Mouse (Mus musculus) telencephalon, adult 2 months (tissue): Measurements from ENCODE around the gene Ptges2.

Experiments
- DNase-seq: peaks from one replicate; pipeline ENCODE4 v3.0.0-alpha.2; 2011; ENCODE audit warnings: low read depth, low spot score

Ptges2 gene

DNA sequence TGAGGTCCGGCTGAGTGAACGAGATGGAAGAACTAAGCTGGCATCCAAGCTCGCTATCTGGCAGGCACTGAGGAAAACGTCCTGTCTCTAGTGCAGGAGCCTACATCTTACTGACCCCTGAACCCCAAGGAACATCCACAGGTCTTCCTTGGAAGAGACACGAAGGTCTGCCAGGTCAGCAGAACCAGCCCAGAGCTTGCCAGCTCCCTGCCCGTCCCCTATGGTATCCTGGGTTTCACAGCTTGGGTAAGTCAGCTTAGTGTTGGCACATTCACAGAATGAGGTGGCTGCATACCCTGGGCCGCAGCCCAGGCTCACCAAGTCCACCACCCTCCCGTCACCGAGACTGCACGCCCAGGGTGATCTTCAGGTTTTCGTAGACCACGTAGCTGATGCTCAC is 20.1 kb downstream of the Ptges2 start:
- no peak for DNase-seq

DNA sequence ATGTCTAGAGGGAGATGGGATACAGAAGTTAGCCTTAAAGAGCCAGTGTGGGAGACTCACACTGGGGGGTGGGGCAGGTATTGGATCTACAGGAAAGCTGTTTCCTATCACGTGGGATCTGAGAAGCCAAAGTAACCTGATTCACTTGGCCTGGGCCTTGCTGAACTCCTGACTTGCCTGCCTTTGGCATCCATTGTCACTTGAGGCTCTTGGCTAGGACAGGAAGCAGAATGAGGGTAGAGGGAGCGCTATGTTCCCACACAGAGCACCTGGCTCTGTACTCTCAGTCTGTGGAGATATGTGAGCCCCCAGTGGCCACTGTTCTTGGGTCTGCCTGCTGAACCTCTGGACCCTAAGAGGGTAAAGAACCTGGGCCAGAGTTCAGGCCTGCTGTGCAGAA is 20.9 kb downstream of the Ptges2 start:
- no peak for DNase-seq

- DNase-seq = no peak
Observed at GRCm38 (mm10) chr2:32417486-32417885, 21.8 kb downstream of the Ptges2 start.

- DNase-seq = no peak
Observed at GRCm38 (mm10) chr2:32418430-32419151, 22.9 kb downstream of the Ptges2 start.

GRCm38 (mm10) chr2:32419359-32419758 is 23.7 kb downstream of the Ptges2 start:
- no peak for DNase-seq

DNA sequence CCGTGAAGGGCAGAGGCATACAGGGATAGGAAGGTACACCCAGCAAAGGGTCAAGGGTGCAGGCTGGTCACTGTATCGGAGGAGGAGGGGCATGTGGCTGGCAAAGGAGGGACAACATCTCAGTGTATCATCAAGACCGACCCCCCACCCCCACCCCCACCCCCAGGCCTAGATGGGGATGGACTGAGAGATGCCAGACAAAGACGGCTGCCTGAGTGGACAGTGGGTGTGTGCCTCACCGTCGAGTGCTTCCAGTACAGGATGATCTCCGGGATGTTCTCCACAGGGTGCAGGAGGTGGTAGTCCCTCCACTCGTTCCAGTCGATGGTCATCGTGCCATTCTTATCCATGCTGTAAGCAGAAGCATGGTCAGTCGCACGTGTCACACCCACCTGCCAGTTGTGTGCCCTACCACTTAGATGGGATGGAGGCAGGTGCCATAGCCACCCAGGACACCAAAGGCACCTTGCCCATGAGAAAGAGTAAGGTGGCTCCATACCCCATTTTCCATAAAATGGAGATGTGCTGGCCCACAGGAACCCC is 24.4 kb downstream of the Ptges2 start:
- DNase-seq = no peak

DNA sequence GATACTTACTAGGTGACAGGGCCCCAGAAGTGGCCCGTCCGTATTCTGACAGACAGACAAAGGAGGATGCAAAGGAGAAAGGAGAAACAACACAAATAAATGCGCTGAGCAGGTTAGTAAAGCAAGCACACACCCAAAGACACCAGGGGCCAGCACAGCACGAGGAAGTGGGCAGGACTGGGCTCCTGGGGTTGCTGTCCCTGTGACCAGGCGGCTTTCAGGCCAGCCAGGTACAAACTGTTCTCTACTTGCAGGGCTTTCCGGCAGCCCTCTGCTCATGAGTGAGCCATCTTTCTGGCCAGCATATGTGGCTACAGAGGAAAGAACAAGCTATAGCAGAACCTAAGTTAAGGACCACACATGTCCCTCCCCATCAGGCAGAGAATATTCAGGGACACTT is 25.0 kb downstream of the Ptges2 start:
- no peak for DNase-seq

- no peak for DNase-seq
Observed at GRCm38 (mm10) chr2:32421851-32422251, 26.2 kb downstream of the Ptges2 start.

DNA sequence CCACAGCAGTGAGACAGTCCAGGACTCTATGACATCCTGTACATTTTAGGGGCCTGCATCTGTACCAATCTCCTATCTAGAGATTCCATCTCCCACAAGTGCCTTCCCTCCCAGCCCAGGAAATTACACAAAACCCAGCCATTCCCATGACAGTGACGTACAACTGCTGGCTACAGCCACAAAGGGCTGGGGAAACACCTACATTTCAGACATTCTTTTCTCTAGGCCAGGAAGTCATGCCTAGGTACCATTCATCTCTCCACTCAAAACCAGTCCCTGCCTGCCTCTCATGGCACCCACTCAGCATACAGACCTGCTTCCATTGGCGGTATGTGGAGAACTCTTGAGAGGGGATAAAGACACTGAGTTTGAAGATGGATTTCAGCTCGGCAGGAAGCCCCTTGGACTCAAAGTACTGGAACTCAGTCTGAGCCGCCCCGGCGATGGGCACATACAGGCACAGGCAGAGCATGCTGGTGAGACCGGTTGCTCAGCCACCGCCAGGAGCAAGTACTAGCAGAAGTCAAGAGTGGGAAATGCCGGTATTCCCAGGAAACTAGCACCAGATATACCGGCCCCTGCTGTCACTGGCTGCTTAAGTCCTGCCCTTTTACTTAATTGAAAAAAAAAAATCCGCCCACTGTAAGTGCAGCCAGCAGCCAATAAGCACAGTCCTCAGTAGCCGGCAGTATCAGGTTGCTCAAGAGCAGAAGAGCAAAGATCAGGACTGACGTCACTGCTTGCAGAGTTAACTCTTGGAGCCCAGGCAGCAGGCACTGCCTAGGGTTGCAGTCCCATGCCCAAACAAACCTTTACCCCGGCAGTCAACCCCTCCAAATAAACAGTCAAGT is 28.0 kb downstream of the Ptges2 start:
- DNase-seq = no peak

DNA sequence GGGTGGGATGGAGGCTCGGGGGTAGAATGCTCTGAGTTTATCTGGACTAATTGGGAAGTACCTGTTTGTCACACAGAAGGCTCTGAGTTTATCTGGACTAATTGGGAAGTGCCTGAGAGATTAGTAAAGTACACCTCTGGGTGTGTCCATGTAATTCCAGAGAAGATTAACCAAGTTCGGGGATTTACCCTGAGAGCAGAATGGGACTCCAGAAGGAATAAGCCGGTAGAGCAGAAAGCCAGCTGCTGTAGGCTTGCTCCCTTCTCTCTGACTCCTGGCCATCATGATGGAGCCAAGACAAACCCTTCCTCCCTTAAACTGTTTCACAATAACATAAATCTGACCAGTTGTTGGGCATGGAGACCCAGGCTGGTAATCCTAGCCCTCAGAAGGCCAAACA is 29.1 kb downstream of the Ptges2 start:
- no peak for DNase-seq

DNA sequence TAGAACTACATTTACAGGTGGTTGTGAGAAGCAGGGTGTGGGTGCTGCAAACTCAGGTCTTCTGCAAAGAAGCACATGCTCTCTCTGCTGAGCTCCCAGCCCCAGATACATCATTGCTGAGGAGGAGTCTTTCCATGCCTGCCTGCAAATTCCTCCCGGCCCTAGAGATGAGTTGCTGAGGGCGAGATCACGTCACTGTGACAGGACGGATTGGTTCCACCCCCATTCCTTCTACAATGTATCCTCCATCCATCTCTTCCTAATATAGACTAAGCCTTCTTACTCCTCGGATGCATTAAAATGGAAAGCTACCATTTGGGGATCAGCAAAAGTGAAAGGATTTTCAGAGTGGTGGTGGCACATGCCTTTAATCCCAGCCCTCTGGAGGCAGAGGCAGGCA is 29.9 kb downstream of the Ptges2 start:
- peak; percentile 62 for DNase-seq

DNA sequence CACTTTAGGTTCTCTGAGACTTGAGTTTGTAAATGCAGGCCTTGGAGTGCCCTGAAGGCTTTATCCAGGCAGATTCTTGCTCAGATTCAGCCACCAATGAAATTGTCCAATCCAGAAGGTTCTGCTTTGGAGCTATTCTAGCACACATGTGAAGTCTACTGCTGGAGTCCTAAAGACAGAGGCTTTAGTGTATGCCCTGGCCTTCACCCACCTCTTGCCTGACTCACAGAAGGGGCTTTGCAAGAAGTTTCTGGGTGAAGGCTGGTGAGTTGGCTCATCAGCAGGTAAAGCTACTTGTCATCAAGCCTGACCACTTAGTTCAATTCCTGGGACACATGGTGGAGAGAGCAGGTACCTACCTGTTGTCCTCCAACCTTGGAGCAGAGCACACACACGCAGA is 30.4 kb downstream of the Ptges2 start:
- no peak for DNase-seq

- no peak for DNase-seq
Observed at GRCm38 (mm10) chr2:32427720-32428119, 32.0 kb downstream of the Ptges2 start.

DNA sequence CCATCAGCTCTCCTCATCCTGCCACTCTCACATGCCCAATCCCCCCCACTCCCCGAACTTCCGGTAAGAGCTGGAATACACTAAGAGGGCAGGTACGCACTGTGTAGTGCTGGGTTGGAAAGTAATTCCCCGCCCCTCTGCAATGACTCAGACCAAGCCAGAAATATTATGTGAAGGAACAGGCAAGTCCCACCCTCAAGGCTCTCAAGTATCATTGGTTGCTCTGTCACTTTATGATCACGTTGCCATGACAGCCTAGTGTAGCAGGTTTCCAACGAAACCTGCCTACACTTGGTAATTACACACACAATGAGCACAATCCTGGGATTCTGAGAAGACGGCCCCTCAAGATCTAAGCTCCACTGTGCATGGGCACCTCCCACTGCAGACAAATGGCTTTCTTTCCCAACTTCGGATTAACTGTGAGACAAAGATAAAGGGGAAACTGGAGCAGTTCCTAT is 32.6 kb downstream of the Ptges2 start:
- DNase-seq = peak; percentile 89

DNA sequence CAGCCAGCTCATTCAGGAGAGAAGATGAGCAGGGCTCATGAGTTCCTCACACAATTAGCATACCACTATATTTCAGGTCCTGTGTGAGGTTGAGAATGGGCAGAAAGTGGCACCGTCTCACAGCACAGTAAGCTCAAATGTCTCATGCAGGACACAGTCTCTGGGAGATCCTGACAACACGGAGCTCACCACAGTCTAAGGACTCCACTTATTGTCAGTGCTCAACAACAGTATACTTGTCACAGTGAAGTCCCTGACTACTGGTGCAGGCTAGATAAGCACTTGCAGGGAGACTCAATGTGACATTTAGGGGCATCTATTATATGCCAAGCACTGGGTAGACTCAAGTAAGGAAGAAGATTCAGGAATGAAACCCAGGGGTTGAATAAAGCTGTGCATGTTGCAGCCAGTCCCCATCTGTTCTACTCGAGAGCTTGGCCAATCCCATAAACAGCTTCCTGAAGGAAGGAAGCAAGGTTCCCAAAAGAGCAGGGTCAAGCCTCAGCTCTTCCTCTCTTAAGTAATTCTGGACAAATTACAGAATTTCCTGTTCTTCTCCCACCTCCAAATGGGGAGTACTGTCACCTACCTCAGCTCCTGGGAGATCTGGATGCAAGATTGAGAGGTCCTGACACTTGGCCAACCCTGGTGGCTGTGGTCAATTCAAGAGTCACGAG is 33.7 kb downstream of the Ptges2 start:
- no peak for DNase-seq

DNA sequence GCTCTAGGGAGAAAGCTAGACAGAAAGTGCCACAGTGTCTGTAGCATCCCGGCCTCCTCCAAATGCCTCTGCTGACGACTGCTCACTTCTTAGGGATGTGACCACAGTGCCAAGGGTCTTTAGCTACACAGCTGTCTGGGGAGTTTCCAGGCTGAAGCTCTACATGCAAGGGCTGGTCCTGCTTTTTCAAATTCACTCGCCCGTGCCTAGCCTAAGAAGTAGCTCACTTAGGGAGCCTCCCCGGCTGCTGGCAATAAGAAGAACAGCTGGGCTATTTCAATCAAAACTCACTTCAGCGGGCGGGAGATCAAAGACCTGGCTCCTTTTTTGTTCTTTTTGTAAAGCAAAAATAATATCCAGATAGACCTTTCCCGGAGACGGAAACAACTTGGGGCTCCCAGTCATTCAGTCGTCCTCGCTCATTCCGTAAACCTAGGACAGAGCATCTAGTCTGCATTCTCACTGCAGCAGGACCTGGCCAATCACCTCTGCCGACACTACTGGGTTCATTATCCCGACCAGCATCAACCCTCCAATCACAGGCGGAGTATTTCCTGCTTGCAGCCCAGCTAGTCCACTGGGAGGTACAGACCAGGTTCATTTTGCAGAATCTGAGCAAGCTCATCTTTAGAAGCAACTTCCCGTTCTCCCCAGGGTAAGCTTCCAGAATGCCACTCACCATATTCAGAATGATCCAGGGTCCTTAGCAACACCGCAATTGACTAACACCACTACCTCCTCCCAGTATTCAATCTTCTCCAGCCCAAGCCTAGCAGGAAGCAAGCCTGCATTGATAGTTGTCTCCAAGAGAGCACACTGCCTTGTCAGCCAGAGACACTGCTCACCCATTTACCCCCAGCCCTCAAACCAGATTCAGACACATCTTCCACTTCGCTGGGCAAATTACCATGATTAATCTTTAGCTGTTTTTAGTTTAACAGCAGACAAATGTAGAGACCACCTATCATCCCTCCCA is 35.3 kb downstream of the Ptges2 start:
- peak; percentile 96 for DNase-seq

GRCm38 (mm10) chr2:32436686-32437372 is 41.1 kb downstream of the Ptges2 start:
- no peak for DNase-seq

DNA sequence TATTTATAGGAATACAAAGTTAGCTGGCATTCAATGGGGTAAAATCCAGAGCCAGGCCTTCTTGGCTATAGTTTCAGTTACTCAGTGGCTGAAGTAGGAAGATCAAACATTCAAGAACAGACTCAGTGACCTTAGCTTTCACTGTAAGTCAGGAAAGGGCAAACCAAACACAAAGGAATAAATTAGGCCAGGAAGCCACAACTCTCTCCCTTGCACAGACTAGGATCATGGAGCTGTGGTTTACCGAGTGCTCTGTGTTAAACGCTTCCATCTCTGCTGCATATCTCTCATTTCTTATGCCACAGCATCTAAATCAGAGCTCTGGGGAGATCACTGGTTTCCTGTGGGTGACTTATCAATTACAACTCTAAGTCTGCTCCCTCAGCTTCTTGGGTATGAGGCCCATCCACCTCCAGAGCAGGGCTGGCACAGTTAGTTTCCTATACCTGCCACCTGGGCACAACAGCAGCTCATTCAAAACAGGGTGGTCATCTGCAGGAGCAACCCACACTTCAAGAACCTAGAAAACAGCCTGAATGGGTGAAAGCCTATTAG is 42.0 kb downstream of the Ptges2 start:
- no peak for DNase-seq

DNA sequence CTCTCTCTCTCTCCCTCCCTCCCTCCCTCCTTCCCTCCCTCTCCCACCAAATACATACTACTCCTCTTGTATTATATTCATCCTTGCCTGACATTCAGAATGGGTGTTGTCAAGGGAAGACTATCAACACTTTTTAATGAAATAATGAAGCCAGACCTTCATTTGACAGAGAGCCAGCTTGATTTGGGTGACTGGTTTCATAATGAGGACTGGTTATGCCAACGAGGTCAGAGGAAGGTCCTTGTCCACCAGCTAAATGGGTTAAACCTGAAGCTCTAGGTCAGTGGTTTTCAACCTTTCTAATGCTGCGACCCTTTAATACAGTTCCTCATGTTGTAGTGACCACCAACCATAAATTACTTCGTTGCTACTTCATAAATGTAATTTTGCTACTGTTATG is 43.0 kb downstream of the Ptges2 start:
- DNase-seq = no peak

GRCm38 (mm10) chr2:32439177-32439576 is 43.5 kb downstream of the Ptges2 start:
- DNase-seq = no peak
